Mouse (Mus musculus) limb, embryonic 14.5 days (tissue): ENCODE results near the gene Zan. TPM values are rescaled to one million over a fixed set of nuclear protein-coding genes. Genes with fewer than 3 reads are reported as not detected.

ENCODE experiments used
- ATAC-seq: fragments of 200-750 bp; cut with Nextera tagmentation; 2 replicates; pipeline ENCODE4 v1.8.0; 2017; ENCODE audit warnings: low read depth, moderate number of reproducible peaks, moderate TSS enrichment; ENCODE audit not compliant: low FRiP score
- DNase-seq: peaks from one replicate; pipeline ENCODE4 v3.0.0-alpha.2; 2015; ENCODE audit warnings: low spot score
- H3K27ac ChIP-seq: fragments of 300-500 bp; sonication (generic); replicated peaks from 2 replicates; pipeline ENCODE4 v1.5.1; 2014; ENCODE audit warnings: low read depth, mild to moderate bottlenecking, low read length, moderate library complexity, mixed read lengths
- H3K27me3 ChIP-seq: fragments of 300-500 bp; sonication (generic); 2 replicates; pipeline ENCODE4 v1.6.1; 2014; ENCODE audit warnings: low read length, mixed read lengths; ENCODE audit not compliant: control insufficient read depth, insufficient read depth
- H3K36me3 ChIP-seq: fragments of 300-500 bp; sonication (generic); 2 replicates; pipeline ENCODE4 v1.6.1; 2014; ENCODE audit warnings: mild to moderate bottlenecking, low read length, moderate library complexity, mixed read lengths; ENCODE audit not compliant: control insufficient read depth, insufficient read depth
- H3K4me1 ChIP-seq: fragments of 300-500 bp; sonication (generic); 2 replicates; pipeline ENCODE4 v1.6.1; 2014; ENCODE audit warnings: antibody characterized with exemption, low read length, mixed read lengths; ENCODE audit not compliant: control insufficient read depth, insufficient read depth
- H3K4me2 ChIP-seq: fragments of 300-500 bp; sonication (generic); replicated peaks from 2 replicates; pipeline ENCODE4 v1.6.1; 2014; ENCODE audit warnings: low read depth, mild to moderate bottlenecking, low read length, moderate library complexity; ENCODE audit not compliant: severe bottlenecking
- H3K4me3 ChIP-seq: fragments of 300-500 bp; sonication (generic); replicated peaks from 2 replicates; pipeline ENCODE4 v1.5.1; 2014; ENCODE audit warnings: low read length
- H3K9ac ChIP-seq: fragments of 300-500 bp; sonication (generic); 2 replicates; pipeline ENCODE4 v1.6.1; 2014; ENCODE audit warnings: mild to moderate bottlenecking, low read depth, low read length, moderate library complexity; ENCODE audit not compliant: severe bottlenecking
- H3K9me3 ChIP-seq: fragments of 300-500 bp; sonication (generic); 2 replicates; pipeline ENCODE4 v1.6.1; 2016; ENCODE audit warnings: low read length; ENCODE audit not compliant: control insufficient read depth
- POLR2A ChIP-seq: fragments of 200-500 bp; IDR thresholded peaks from 2 replicates; pipeline ENCODE4 v1.8.0; 2012; ENCODE audit warnings: inconsistent platforms, mild to moderate bottlenecking, moderate library complexity, borderline replicate concordance; ENCODE audit not compliant: insufficient read depth, insufficient read length; ENCODE audit errors: extremely low read depth
- WGBS: fragments of 180-500 bp; shearing (Covaris S2); extraction: QIAGEN DNeasy Blood & Tissue Kit; methylation state at CpG from one replicate; pipeline ENCODE4 v1.1.7; 2014; 5-methylcytosine and 5-hydroxymethylcytosine counted together
- polyA plus RNA-seq, 2 experiments: library from polyadenylated mRNA; depleted of rRNA in 1 of 2; stranded (reverse) in 1 of 2; unstranded in 1 of 2; fragments of >200 nt; fragmentation: Nextera tagmentation in 1 of 2; extraction: Ambion mirVana in 1 of 2; gene quantifications; 2 replicates each; pipeline versions ENCODE4 v1.2.1 to v1.2.3; 2012 to 2014

Gene Zan
- polyA plus RNA-seq, 2 experiments, result 0.35 TPM; not detected in 1

GRCm38 (mm10) chr5:137501709-137502666 lies 25.1 kb upstream of the Zan start, which contains the start of gene Pop7:
Pop7 (minus strand) TSS chr5:137502518.
- 2% methylated on average over 64 of the region's 64 CpGs for WGBS

GRCm38 (mm10) chr5:137500186-137500585 lies 23.3 kb upstream of the Zan start:
- no peak overlapping the region for H3K4me2 ChIP-seq
- H3K4me1 ChIP-seq, result peaks cover 13% of the 10 kb centered on the region
- H3K27ac ChIP-seq, result no peak overlapping the region
- no peak for TF ChIP-seq POLR2A
- 87% methylated on average over 7 of the region's 7 CpGs for WGBS
- DNase-seq (no peak), ATAC-seq (no peak)
- H3K36me3 ChIP-seq, result peaks cover 11% of the 10 kb centered on the region; the same call in 1 of the 2 replicates
- H3K9me3 ChIP-seq, result no peaks in the 10 kb centered on the region
- no peak overlapping the region for H3K4me3 ChIP-seq
- H3K27me3 ChIP-seq, result no peaks in the 10 kb centered on the region
- H3K9ac ChIP-seq, result no peak overlapping the region

More at GRCm38 (mm10) chr5:137501709-137502666, 25.1 kb upstream of the Zan start, which contains the start of gene Pop7:
- peak within 1 kb of the TSS; percentile 72 for H3K9ac ChIP-seq
- H3K27ac ChIP-seq, result peak within 1 kb of the TSS; percentile 93
- H3K9me3 ChIP-seq, result no peaks in the 10 kb centered on the region
- peak; percentile 95 for ATAC-seq
- TF ChIP-seq POLR2A, result no peak
- H3K4me2 ChIP-seq, result peak within 1 kb of the TSS; percentile 87
- H3K36me3 ChIP-seq, result peaks cover 11% of the 10 kb centered on the region; the same call in 1 of the 2 replicates
- peak; percentile 100 for DNase-seq
- no peaks in the 10 kb centered on the region for H3K27me3 ChIP-seq
- peak within 1 kb of the TSS; percentile 74 for H3K4me3 ChIP-seq
- peaks cover 13% of the 10 kb centered on the region for H3K4me1 ChIP-seq

- no peak overlapping the region for H3K27ac ChIP-seq
- ATAC-seq, result no peak; the same call in 1 of the 2 replicates
- no peaks in the 10 kb centered on the region for H3K27me3 ChIP-seq
- 0 out of 2 replicates have a peak, but pooled peaks cover 2% of the 10 kb centered on the region for H3K4me1 ChIP-seq
- no peak for DNase-seq
- no peak overlapping the region for H3K4me2 ChIP-seq
- H3K9me3 ChIP-seq, result no peaks in the 10 kb centered on the region
- 79% methylated on average over 13 of the region's 13 CpGs for WGBS
- H3K36me3 ChIP-seq, result no peaks in the 10 kb centered on the region
- H3K9ac ChIP-seq, result no peak overlapping the region
- no peak for TF ChIP-seq POLR2A
- H3K4me3 ChIP-seq, result no peak overlapping the region
These were observed 17.0 kb upstream of the Zan start for GRCm38 (mm10) chr5:137493831-137494230.

GRCm38 (mm10) chr5:137491559-137491958 lies 14.7 kb upstream of the Zan start:
- Histone ChIP-seq H3K9me3 (no peaks in the 10 kb centered on the region), H3K4me2 (no peak overlapping the region), H3K9ac (0 out of 2 replicates have a peak overlapping the region, but pooled peaks have one; percentile 16), H3K4me1 (0 out of 2 replicates have a peak, but pooled peaks cover 2% of the 10 kb centered on the region), H3K4me3 (no peak overlapping the region), H3K36me3 (no peaks in the 10 kb centered on the region), H3K27ac (no peak overlapping the region; the same call in 1 of the 2 replicates), H3K27me3 (0 out of 2 replicates have a peak, but pooled peaks cover 5% of the 10 kb centered on the region)
- TF ChIP-seq POLR2A, result no peak
- DNase-seq, result peak; percentile 58
- 32% methylated on average over 4 of the region's 4 CpGs for WGBS
- peak; percentile 74; the same call in 1 of the 2 replicates for ATAC-seq

GRCm38 (mm10) chr5:137487616-137488015 lies 10.8 kb upstream of the Zan start:
- 86% methylated on average over 7 of the region's 7 CpGs for WGBS
- 0 out of 2 replicates have a peak, but pooled peaks cover 11% of the 10 kb centered on the region for H3K27me3 ChIP-seq
- H3K27ac ChIP-seq, result no peak overlapping the region
- H3K9me3 ChIP-seq, result no peaks in the 10 kb centered on the region
- no peak overlapping the region for H3K9ac ChIP-seq
- no peak for TF ChIP-seq POLR2A
- H3K36me3 ChIP-seq, result no peaks in the 10 kb centered on the region
- 0 out of 2 replicates have a peak, but pooled peaks cover 7% of the 10 kb centered on the region for H3K4me1 ChIP-seq
- ATAC-seq (no peak), DNase-seq (no peak)
- no peak overlapping the region for H3K4me2 ChIP-seq
- no peak overlapping the region for H3K4me3 ChIP-seq
